Mouse (Mus musculus) megakaryocyte, embryonic 14.5 days (primary cell): Measurements from ENCODE around the gene Hk1.

ENCODE experiments used
- FLI1 ChIP-seq: IDR thresholded peaks from 2 replicates; pipeline ENCODE4 v1.6.1; 2012; ENCODE audit warnings: low read length, inconsistent platforms, mixed read lengths
- GATA1 ChIP-seq: IDR thresholded peaks from 3 replicates; pipeline ENCODE4 v1.6.1; 2012; ENCODE audit warnings: mixed read lengths, low read length, inconsistent platforms, borderline replicate concordance

DNA sequence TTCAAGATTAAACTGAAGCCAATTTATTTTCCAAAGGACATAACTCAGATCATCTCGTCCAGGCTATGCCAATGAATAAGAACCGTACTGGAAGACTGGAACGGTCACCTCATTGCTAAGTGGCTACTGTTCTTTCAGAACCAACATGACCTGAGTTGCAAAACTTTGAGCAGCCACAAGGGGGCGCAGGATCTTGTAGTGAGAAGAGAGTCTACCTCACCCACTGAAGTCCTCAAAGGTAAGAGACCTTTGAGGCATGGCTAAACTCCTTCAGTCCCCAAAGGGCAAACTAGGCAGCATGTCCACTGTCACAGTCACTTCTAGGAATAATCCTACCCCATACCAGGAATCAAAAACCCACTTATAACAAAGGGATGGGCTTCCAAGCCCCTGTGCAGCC, 104.5 kb downstream of the Hk1 start:
- TF ChIP-seq GATA1 = no peak
- TF ChIP-seq FLI1 = no peak
